Mouse (Mus musculus) fat pad, adult 2 months (tissue): ENCODE results near the gene Nudt13.

Experiments
- DNase-seq: peaks from one replicate; pipeline ENCODE4 v3.0.0-alpha.2; 2011; ENCODE audit warnings: low read depth, low spot score; ENCODE audit errors: extremely low read depth

The Nudt13 gene

DNA sequence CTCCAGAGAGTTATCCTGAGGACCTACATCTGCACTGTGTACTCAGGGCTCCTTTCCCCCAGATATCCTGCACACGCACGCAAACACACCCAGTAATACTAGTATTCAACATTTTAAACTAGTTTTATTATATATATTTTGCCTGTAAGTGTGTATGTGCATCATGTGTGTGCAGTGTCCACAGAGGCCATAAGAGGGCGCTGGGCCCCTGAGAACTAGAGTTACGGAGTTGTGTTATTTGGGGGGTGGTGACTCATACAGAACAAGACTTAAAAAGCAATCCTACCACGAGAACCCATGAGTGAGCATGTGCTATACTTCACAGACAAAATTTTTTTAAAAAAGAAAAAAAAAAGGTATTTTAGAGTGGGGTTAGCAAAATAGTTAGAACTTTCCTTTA lies 44.9 kb downstream of the Nudt13 start:
- DNase-seq: no peak

GRCm38 (mm10) chr14:20340149-20340548 lies 45.7 kb downstream of the Nudt13 start:
- no peak for DNase-seq

DNA sequence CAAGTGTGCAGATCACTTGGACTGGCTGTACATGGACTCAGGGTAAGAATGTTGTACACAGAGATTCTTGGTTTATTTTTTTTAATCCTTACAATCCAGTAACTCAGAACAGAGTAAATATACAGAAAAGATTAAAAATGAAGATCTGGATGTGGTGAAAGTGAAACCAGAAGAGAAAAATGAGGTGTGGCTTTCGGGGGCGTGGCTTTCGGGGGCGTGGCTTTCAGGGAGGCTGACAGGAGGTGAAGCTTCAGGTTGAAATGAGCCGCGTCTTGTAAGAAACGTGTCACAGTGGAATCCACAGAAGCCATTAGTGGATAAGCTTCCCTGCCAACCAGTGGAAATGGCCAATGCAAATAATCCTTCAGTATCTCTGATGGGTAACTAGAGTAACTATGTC lies 46.4 kb downstream of the Nudt13 start:
- DNase-seq: no peak

DNA sequence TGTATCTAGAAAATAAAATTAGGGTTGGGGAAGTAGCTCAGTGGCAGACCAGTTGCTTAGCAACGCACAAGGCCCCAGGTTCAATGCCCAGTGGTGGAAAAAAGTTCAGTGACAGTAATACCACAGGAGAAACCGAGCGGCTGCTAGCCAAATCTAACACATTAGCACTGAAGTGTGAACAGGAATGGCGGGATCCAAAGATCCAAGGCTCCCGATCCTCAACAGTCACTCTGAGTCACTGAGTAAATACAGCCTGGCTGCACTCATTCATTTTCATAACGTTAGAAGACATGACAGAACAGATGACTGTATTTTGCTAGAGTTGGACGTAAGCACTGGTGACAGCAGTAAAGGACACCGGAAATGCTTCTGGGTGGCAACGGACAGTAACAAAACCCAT lies 51.4 kb downstream of the Nudt13 start:
- DNase-seq: no peak

DNA sequence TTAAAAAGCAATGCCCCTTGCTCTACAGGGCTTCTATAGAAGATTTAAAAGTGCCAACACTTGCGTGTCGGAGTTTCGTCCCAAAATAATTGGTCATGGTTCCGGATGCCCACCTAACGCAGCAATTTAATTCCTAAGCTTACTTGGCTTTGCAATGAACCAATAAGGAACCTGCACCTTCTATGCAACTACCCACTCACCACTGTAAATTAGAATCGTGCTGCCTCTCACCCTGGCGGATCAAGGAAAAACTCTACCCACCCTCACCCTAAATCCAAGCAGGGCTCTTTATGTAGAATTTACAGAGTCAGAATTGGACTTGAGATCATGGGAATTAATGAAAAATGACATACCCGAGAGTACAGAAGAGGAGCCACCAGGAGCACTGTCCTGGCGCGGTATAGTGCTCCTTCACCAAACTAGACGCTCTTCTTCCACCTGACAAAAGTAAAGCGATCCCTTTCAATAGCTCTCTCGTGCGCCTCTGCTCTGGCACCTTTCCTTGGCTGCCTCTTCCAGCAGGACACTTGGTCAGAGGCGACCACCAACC lies 53.0 kb downstream of the Nudt13 start:
- DNase-seq: peak; percentile 7

DNA sequence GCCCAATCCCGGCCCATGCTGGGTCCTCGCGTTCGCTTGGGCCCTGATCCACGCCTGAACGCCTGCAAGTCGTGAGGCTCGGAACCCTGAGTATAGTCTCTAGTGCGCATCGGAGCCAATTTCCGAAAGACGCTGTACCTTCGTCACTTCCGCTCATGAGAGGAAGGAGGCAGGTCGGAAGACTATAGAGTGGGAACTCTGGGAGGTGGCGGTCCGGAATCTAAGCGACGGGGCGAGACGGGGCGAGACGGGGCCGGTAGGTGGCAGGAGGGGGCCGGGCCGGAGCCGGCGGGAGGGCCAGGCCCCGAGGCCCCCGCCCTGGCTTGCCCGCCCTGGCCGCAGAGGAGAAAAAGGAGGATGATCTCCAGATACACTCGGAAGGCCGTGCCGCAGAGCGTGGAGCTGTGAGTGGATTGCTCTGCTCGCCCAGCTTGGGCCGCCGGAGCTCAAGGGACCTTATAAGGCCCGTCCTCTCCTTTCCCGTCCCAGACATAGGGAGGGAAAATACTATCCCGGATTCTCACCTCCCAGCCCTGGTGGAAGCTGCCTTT lies 53.6 kb downstream of the Nudt13 start, which contains the start of the genes Ecd and Fam149b:
Gene Ecd (minus strand): TSS at position 131 of the 551 bp plus-strand sequence.
Gene Fam149b (plus strand): TSS at position 172 of the 551 bp plus-strand sequence.
- peak; percentile 65 for DNase-seq

DNA sequence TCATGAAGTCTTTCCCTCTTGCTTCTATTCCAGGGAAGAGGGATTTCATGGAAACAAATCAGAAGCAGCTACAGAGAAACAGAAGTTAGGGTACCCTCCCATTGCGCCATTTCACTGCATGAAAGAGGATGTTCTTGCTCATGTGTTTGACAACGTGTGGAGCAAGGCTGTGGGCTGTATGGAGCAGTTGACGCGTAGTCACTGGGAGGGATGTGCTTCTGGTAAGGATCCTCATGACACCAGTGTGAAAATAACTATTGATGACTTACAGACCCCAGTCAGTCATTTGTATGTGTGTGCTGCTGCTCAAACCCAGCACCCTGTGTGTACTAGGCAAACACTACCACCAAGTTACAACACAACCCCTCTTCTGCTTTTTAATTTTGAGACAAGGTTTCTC lies 68.7 kb downstream of the Nudt13 start:
- DNase-seq: no peak
